Mouse (Mus musculus): Measurements from ENCODE around the gene Esr1. TPM values are rescaled to one million over a fixed set of nuclear protein-coding genes. Genes with fewer than 3 reads are reported as not detected.
A peak's percentile ranks its signal among the peaks of the same experiment; 100 is the strongest.
"Not testable (repeated sequence)": the region's sequence is repeated elsewhere in the genome, so short reads cannot be mapped to it uniquely, and the experiment has no call there.

Esr1 gene
- polyA plus RNA-seq, 1 experiment from 2014 or later, result 0.30 TPM

DNA sequence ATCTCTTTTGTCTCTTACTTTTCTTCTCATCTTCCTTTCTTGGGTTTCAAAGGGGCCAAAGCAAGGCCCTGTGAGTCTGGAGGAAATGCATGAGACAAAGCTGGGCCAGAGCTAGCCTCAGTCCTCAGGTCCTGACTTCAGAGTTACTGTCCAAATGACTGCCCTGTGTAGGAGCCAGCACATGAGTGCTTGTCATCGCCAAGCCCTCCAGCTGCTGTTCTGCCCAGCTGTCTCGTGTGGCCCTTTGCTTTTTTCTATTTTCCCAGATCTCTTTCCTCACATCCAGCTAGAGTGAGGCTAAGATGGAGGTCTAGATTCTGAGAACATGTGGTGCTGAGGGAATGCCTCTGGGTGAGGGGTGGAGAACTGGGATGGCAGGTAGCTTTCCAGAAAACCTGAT, 58.7 kb downstream of the Esr1 start:
- Histone ChIP-seq H3K4me3 (no peak overlapping the region), H3K4me2 (replicated peaks) (no peak overlapping the region), H3K9ac (no peak overlapping the region), H3K27ac (no peak overlapping the region), H3K4me1 (no peaks in the 10 kb centered on the region), H3K9me3 (no peaks in the 10 kb centered on the region), H3K27me3 (replicated peaks) (no peaks in the 10 kb centered on the region), H3K36me3 (no peaks in the 10 kb centered on the region)
- 79% methylated on average over 2 of the region's 2 CpGs for WGBS
- no peak for ATAC-seq (ENCODE audit: low FRiP score, low read depth)

DNA sequence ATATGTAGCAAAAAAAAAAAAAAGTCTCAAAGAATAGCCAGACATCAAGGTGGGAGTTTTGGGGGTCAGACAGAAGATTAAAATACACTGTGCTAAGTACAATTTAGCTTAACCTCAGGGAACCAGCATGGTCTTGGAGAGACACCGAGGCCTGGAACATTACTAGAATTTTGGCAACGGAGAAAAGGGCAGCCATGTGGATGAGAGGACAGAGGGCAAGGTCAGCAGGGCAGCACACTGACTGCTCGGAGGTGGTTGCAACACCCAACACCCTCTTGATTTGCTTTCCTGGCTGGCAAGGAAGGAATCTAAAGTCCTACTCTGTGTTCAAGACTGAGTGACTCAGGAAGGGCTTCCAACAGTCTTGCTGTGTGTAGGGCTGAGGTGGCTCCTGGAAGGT, 60.5 kb downstream of the Esr1 start:
- H3K4me3 ChIP-seq, result no peak overlapping the region
- 79% methylated on average over 3 of the region's 3 CpGs for WGBS
- no peaks in the 10 kb centered on the region for H3K4me1 ChIP-seq
- no peaks in the 10 kb centered on the region for H3K27me3 ChIP-seq (replicated peaks)
- no peaks in the 10 kb centered on the region for H3K36me3 ChIP-seq
- ATAC-seq (ENCODE audit: low FRiP score, low read depth), result no peak
- H3K9ac ChIP-seq, result no peak overlapping the region
- no peak overlapping the region for H3K27ac ChIP-seq
- H3K4me2 ChIP-seq (replicated peaks), result no peak overlapping the region
- H3K9me3 ChIP-seq, result no peaks in the 10 kb centered on the region

GRCm38 (mm10) chr10:4673311-4673816, 62.0 kb downstream of the Esr1 start:
- H3K9ac ChIP-seq, result no peak overlapping the region
- no peaks in the 10 kb centered on the region for H3K4me1 ChIP-seq
- ATAC-seq (ENCODE audit: low FRiP score, low read depth), result no peak
- no peaks in the 10 kb centered on the region for H3K27me3 ChIP-seq (replicated peaks)
- H3K36me3 ChIP-seq, result no peaks in the 10 kb centered on the region
- no peak overlapping the region for H3K27ac ChIP-seq
- H3K9me3 ChIP-seq, result no peaks in the 10 kb centered on the region
- 93% methylated on average over 4 of the region's 4 CpGs for WGBS
- H3K4me3 ChIP-seq, result no peak overlapping the region
- no peak overlapping the region for H3K4me2 ChIP-seq (replicated peaks)

GRCm38 (mm10) chr10:4674983-4675592, 63.7 kb downstream of the Esr1 start:
- 27% methylated on average over 14 of the region's 14 CpGs for WGBS
- H3K27me3 ChIP-seq (replicated peaks); H3K27ac ChIP-seq; H3K4me3 ChIP-seq; H3K9me3 ChIP-seq; H3K4me1 ChIP-seq; H3K9ac ChIP-seq; H3K36me3 ChIP-seq: not testable (repeated sequence)
- ATAC-seq (ENCODE audit: low FRiP score, low read depth), result peak; percentile 79; the same call in 1 of the 2 replicates
- H3K4me2 ChIP-seq (replicated peaks), result peak overlapping the region; percentile 32; the same call in 1 of the 2 replicates

- no peak for ATAC-seq (ENCODE audit: low FRiP score, low read depth)
- H3K27me3 ChIP-seq (replicated peaks), result no peaks in the 10 kb centered on the region
- WGBS, result 86% methylated on average over 5 of the region's 5 CpGs
- H3K27ac ChIP-seq, result no peak overlapping the region
- no peaks in the 10 kb centered on the region for H3K4me1 ChIP-seq
- no peaks in the 10 kb centered on the region for H3K9me3 ChIP-seq
- no peak overlapping the region for H3K4me3 ChIP-seq
- H3K36me3 ChIP-seq, result no peaks in the 10 kb centered on the region
- no peak overlapping the region for H3K4me2 ChIP-seq (replicated peaks)
- H3K9ac ChIP-seq, result no peak overlapping the region
These were observed 71.7 kb downstream of the Esr1 start for GRCm38 (mm10) chr10:4683106-4683505.

- ATAC-seq (ENCODE audit: low FRiP score, low read depth), result no peak
- 93% methylated on average over 12 of the region's 12 CpGs for WGBS
- no peaks in the 10 kb centered on the region for H3K27me3 ChIP-seq (replicated peaks)
- H3K9me3 ChIP-seq, result no peaks in the 10 kb centered on the region
- H3K4me3 ChIP-seq, result no peak overlapping the region
- H3K27ac ChIP-seq, result no peak overlapping the region
- H3K9ac ChIP-seq, result no peak overlapping the region
- no peaks in the 10 kb centered on the region for H3K4me1 ChIP-seq
- no peak overlapping the region for H3K4me2 ChIP-seq (replicated peaks)
- H3K36me3 ChIP-seq, result no peaks in the 10 kb centered on the region
These were observed 72.4 kb downstream of the Esr1 start for GRCm38 (mm10) chr10:4683711-4684265.

DNA sequence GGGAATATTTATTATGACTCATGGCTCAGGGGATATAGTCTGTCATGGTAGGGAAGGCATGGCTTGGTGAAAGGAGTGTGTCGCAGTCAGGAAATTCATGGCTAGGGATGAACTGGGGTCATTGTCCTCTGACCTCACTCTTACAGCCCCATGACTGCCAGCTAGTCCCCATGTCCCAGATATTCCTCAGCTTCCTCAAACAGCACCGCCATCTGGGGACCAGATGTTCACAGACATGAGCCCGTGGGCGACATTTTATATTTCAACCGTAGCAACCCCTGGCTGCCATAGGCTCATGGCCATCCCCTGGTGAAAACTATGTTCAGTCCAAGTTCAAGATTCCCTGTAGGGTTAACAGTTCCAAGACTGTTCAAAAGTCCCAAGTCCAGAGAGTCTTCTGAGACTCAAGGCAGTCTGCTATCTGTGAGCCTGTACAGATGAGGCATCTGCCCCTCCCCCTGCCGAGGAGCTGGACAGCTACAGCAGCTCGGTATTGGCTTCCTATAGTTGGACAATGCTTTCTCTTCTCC, 83.0 kb downstream of the Esr1 start:
- H3K4me1 ChIP-seq, result no peaks in the 10 kb centered on the region
- no peaks in the 10 kb centered on the region for H3K9me3 ChIP-seq
- H3K4me2 ChIP-seq (replicated peaks), result no peak overlapping the region
- no peaks in the 10 kb centered on the region for H3K36me3 ChIP-seq
- no peak for ATAC-seq (ENCODE audit: low FRiP score, low read depth)
- 76% methylated on average over 7 of the region's 7 CpGs for WGBS
- no peak overlapping the region for H3K4me3 ChIP-seq
- H3K27ac ChIP-seq, result no peak overlapping the region
- H3K9ac ChIP-seq, result no peak overlapping the region
- H3K27me3 ChIP-seq (replicated peaks), result no peaks in the 10 kb centered on the region

GRCm38 (mm10) chr10:4709915-4710314, 98.5 kb downstream of the Esr1 start:
- Histone ChIP-seq H3K9ac (peak overlapping the region; percentile 18; the same call in 1 of the 2 replicates), H3K27ac (no peak overlapping the region), H3K36me3 (no peaks in the 10 kb centered on the region), H3K4me1 (peaks cover 15% of the 10 kb centered on the region), H3K27me3 (replicated peaks) (peaks cover 39% of the 10 kb centered on the region), H3K9me3 (no peaks in the 10 kb centered on the region), H3K4me3 (peak overlapping the region; percentile 28; the same call in 1 of the 2 replicates), H3K4me2 (replicated peaks) (peak overlapping the region; percentile 57)
- 5% methylated on average over 15 of the region's 15 CpGs for WGBS
- ATAC-seq (ENCODE audit: low FRiP score, low read depth), result peak; percentile 42; the same call in 1 of the 2 replicates

DNA sequence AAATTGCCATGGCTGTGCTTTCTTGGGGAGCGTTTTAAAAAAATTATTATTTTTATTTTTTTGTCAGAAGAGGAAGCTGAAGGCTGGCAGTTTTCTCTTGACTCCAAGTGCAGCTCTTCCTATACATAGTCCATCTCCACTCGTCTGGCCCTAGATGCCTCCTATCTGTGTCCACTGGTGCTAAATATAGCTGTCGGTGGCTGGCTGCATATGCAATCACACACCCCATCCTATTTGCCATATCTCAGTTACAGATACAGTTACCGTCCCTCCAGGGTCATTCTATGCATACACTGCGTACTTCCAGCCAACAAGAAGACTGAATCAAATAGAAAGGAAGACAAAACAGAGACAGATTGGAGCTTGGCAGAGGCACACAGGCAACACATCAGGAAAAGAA, 100.0 kb downstream of the Esr1 start:
- Histone ChIP-seq H3K9me3 (no peaks in the 10 kb centered on the region), H3K36me3 (no peaks in the 10 kb centered on the region), H3K4me2 (replicated peaks) (peak overlapping the region; percentile 98; the same call in 1 of the 2 replicates), H3K4me1 (peaks cover 15% of the 10 kb centered on the region), H3K4me3 (no peak overlapping the region), H3K27me3 (replicated peaks) (peaks cover 39% of the 10 kb centered on the region), H3K9ac (no peak overlapping the region), H3K27ac (no peak overlapping the region)
- ATAC-seq (ENCODE audit: low FRiP score, low read depth), result no peak
- 49% methylated on average over 5 of the region's 5 CpGs for WGBS

GRCm38 (mm10) chr10:4712061-4712908, 100.9 kb downstream of the Esr1 start:
- H3K27ac ChIP-seq, result no peak overlapping the region
- H3K36me3 ChIP-seq, result no peaks in the 10 kb centered on the region
- no peaks in the 10 kb centered on the region for H3K9me3 ChIP-seq
- H3K27me3 ChIP-seq (replicated peaks), result peaks cover 39% of the 10 kb centered on the region
- peak overlapping the region; percentile 98 for H3K4me2 ChIP-seq (replicated peaks)
- peak overlapping the region; percentile 44 for H3K4me3 ChIP-seq
- 1% methylated on average over 68 of the region's 68 CpGs for WGBS
- H3K9ac ChIP-seq, result peak overlapping the region; percentile 54; the same call in 1 of the 2 replicates
- H3K4me1 ChIP-seq, result peaks cover 15% of the 10 kb centered on the region
- ATAC-seq (ENCODE audit: low FRiP score, low read depth), result peak; percentile 69

DNA sequence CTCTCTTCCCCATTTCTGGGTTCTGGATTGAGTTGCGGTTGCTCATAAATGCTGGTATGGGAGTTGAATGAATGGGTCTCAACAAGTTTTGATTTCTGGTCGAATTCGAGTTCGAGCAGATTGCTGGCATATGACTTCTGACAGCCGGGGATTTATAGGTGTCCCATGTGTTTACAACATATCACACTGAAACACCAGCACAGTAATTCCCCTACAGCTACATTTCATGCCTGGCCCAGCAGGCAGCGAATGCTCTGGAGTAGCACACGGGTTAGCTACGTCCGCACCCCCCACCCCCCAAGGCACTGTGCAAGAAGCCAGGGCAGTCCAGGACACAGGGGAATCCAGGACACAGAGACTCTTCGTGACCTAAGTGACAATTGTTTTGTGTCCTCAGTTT, 102.0 kb downstream of the Esr1 start:
- WGBS, result 49% methylated on average over 10 of the region's 10 CpGs
- H3K9me3 ChIP-seq, result no peaks in the 10 kb centered on the region
- ATAC-seq (ENCODE audit: low FRiP score, low read depth), result no peak
- H3K27ac ChIP-seq, result no peak overlapping the region
- no peaks in the 10 kb centered on the region for H3K36me3 ChIP-seq
- no peak overlapping the region for H3K9ac ChIP-seq
- H3K4me3 ChIP-seq, result no peak overlapping the region
- peaks cover 39% of the 10 kb centered on the region for H3K27me3 ChIP-seq (replicated peaks)
- H3K4me1 ChIP-seq, result peaks cover 15% of the 10 kb centered on the region
- H3K4me2 ChIP-seq (replicated peaks), result no peak overlapping the region

- Histone ChIP-seq H3K4me1 (no peaks in the 10 kb centered on the region), H3K27me3 (replicated peaks) (no peaks in the 10 kb centered on the region), H3K9ac (no peak overlapping the region), H3K36me3 (no peaks in the 10 kb centered on the region), H3K27ac (no peak overlapping the region), H3K4me2 (replicated peaks) (no peak overlapping the region), H3K9me3 (no peaks in the 10 kb centered on the region), H3K4me3 (no peak overlapping the region)
- 54% methylated on average over 3 of the region's 3 CpGs for WGBS
- no peak for ATAC-seq (ENCODE audit: low FRiP score, low read depth)
These were observed 113.5 kb downstream of the Esr1 start for GRCm38 (mm10) chr10:4724851-4725250.
